Mouse (Mus musculus) right cerebral cortex, adult 18-20 months (tissue): ENCODE results near the gene Rgs17.

Experiments
- DNase-seq: peaks from one replicate; pipeline ENCODE4 v3.0.0; 2022; ENCODE audit warnings: mixed read lengths

Rgs17 gene

GRCm38 (mm10) chr10:5823740-5824491, 98.3 kb downstream of the Rgs17 start, which contains the start of gene Mtrf1l:
Mtrf1l (minus strand) TSS chr10:5823910.
- DNase-seq: peak; percentile 96

GRCm38 (mm10) chr10:5823291-5823739, 98.9 kb downstream of the Rgs17 start:
- no peak for DNase-seq

- DNase-seq: no peak
Observed at GRCm38 (mm10) chr10:5818772-5819171, 103.4 kb downstream of the Rgs17 start.

- no peak for DNase-seq
Observed at GRCm38 (mm10) chr10:5815968-5816367, 106.2 kb downstream of the Rgs17 start.

- no peak for DNase-seq
Observed at GRCm38 (mm10) chr10:5813724-5814123, 108.5 kb downstream of the Rgs17 start.

- no peak for DNase-seq
Observed at GRCm38 (mm10) chr10:5807683-5808082, 114.5 kb downstream of the Rgs17 start.

- no peak for DNase-seq
Observed at GRCm38 (mm10) chr10:5806996-5807395, 115.2 kb downstream of the Rgs17 start.

- no peak for DNase-seq
Observed at GRCm38 (mm10) chr10:5806416-5806815, 115.8 kb downstream of the Rgs17 start.

GRCm38 (mm10) chr10:5805731-5806307, 116.4 kb downstream of the Rgs17 start:
- DNase-seq: peak; percentile 96

- peak; percentile 100 for DNase-seq
Observed at GRCm38 (mm10) chr10:5805243-5805730, 116.9 kb downstream of the Rgs17 start, which contains the start of gene Fbxo5. Fbxo5 (minus strand) TSS chr10:5805600.

GRCm38 (mm10) chr10:5804691-5805156, 117.5 kb downstream of the Rgs17 start:
- no peak for DNase-seq

GRCm38 (mm10) chr10:5803739-5804138, 118.5 kb downstream of the Rgs17 start:
- no peak for DNase-seq

GRCm38 (mm10) chr10:5802866-5803265, 119.3 kb downstream of the Rgs17 start:
- DNase-seq: no peak

- no peak for DNase-seq
Observed at GRCm38 (mm10) chr10:5800490-5800889, 121.7 kb downstream of the Rgs17 start.

- DNase-seq: no peak
Observed at GRCm38 (mm10) chr10:5798069-5798468, 124.1 kb downstream of the Rgs17 start.

GRCm38 (mm10) chr10:5790657-5791056, 131.5 kb downstream of the Rgs17 start:
- DNase-seq: peak; percentile 53

- peak; percentile 9 for DNase-seq
Observed at GRCm38 (mm10) chr10:5786923-5787322, 135.3 kb downstream of the Rgs17 start.
